Mouse (Mus musculus): ENCODE results near the gene Tspyl2. TPM values are rescaled to one million over a fixed set of nuclear protein-coding genes. Genes with fewer than 3 reads are reported as not detected.

Gene Tspyl2
- 13.1 and 18.0 TPM in 2 replicates for polyA plus RNA-seq (2012; ENCODE audit: insufficient read depth, low replicate concordance)

DNA sequence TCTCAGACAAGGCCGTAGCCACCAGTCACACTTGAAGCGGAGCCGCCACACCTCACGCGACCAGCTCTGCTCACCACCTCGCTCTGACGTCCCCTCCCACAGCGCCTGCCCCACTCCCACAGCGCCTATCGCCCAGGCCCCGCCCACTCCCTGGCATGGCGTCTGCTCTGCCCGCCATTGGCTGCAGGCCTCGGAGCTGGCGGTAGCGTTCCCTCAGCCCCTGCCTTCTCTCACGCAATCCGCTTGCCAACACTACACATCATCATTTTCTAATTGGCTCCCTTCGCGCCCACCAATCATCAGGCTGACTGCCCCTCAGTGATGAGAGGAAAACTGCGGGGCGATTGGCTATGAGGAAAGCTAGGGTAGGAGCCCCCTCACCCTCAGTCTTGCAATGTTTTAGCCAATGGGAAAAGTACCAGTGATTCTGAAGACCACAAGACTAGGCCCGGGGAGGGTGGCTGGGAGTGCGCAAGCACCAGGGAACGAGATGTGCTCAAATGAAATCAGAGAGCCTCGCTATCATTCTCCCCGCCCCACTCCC is at the start of gene Tspyl2:
Gene Tspyl2 (minus strand): TSS at position 68 of the 544 bp plus-strand sequence.
- TF ChIP-seq GATA1 (IDR thresholded peaks at IDR 0.05; ENCODE audit: borderline replicate concordance, low read length) (no peak), FLI1 (IDR thresholded peaks at IDR 0.05; ENCODE audit: low read length) (no peak)
- H3K36me3 ChIP-seq (replicated peaks; ENCODE audit: low read length): peaks cover 29% of the 10 kb centered on the region
- H3K4me3 ChIP-seq (replicated peaks): peak within 1 kb of the TSS; percentile 94
- H3K27me3 ChIP-seq (replicated peaks): peaks cover 25% of the 10 kb centered on the region
- H3K4me1 ChIP-seq: peaks cover 14% of the 10 kb centered on the region
- H3K9me3 ChIP-seq: no peaks in the 10 kb centered on the region

DNA sequence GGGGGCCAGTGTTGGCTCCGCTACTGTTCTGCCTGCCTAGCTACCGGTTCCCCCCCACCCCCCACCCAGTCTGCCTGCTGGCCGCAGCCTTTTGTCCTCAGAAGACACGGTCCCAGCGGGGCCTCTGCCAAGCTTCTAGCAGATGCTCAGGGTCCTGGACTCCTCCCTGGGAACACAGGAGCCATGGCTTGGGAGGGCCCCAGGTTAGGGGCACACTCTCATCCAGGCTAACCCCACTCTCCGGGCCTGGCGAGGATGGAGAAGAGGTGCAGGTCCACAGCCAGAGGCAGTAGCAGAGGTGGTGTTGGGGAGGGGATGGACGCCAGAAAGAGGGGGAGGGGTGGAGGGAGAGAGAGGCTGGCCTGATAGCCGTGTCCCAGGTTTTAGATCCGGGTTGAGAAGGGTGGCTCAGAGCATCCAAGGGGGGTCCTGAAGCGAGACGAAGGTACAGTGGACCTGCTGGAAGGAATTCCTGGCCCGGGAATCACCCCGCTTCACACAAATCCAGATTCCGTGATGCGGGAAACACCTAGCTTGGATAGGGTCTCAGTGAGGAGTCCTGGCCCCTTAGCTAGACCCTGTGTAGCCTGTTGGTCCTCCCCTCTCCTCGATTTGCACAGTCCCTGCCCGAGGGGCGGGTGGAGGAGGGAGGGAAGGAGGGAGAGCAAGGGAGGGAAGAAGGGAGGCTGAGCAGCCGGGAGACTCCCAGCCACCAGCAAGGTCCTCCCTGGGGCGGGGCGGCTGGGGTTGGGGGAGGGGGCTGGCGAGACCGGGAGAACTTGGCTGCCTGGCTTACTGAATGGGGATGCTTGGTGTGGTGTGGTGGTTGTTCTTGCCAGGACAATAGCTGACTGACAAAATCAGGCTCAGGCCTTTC is 26.4 kb upstream of the Tspyl2 start, which contains the start of gene Gpr173:
Gene Gpr173 (minus strand): TSS at position 308 of the 877 bp plus-strand sequence.
- TF ChIP-seq FLI1 (IDR thresholded peaks at IDR 0.05; ENCODE audit: low read length) (no peak), GATA1 (IDR thresholded peaks at IDR 0.05; ENCODE audit: borderline replicate concordance, low read length) (no peak)
- Histone ChIP-seq H3K4me1 (no peaks in the 10 kb centered on the region), H3K36me3 (replicated peaks; ENCODE audit: low read length) (no peaks in the 10 kb centered on the region), H3K27me3 (replicated peaks) (peaks cover 36% of the 10 kb centered on the region), H3K4me3 (replicated peaks) (no peak within 1 kb of the TSS), H3K9me3 (no peaks in the 10 kb centered on the region)

DNA sequence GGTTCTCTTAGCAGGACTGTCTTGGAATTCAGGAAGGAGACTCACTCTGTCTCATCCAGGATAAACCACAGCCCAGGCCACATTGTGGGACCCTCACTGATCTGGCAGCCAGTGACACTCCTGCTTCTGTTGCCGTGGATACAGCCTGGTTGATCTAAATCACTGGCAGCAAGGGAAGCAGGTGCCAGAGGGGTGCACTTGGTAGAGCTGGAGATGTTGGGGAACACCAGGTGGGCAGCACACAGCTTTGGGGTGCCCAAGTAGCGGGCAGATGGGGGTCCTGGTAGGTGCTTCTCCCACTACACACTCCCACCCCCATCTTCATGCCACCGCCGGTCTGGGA is 25.8 kb upstream of the Tspyl2 start:
- TF ChIP-seq GATA1 (IDR thresholded peaks at IDR 0.05; ENCODE audit: borderline replicate concordance, low read length): no peak
- no peak for TF ChIP-seq FLI1 (IDR thresholded peaks at IDR 0.05; ENCODE audit: low read length)
- H3K9me3 ChIP-seq: no peaks in the 10 kb centered on the region
- H3K4me1 ChIP-seq: no peaks in the 10 kb centered on the region
- no peaks in the 10 kb centered on the region for H3K36me3 ChIP-seq (replicated peaks; ENCODE audit: low read length)
- H3K27me3 ChIP-seq (replicated peaks): peaks cover 39% of the 10 kb centered on the region
- H3K4me3 ChIP-seq (replicated peaks): no peak overlapping the region

DNA sequence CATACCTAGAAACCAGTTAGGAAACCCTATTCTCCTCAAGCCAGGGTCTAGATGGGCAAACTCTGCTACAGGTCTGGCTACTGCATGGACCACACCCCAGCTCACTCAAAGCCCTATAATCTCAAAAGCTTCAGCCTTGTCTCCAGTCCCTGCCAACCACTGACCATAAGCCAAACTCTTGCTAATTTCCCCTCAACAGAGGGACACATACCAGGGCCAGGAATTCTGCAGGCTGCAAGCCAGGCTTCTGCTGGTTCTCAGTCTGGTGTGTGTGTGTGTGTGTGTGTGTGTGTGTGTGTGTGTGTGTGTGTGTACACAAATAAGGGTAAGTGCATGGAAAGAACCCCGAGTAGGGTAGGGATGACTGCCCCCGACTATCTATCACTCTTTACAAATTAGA is 24.2 kb upstream of the Tspyl2 start:
- no peaks in the 10 kb centered on the region for H3K36me3 ChIP-seq (replicated peaks; ENCODE audit: low read length)
- H3K27me3 ChIP-seq (replicated peaks): peaks cover 39% of the 10 kb centered on the region
- H3K4me3 ChIP-seq (replicated peaks): no peak overlapping the region
- H3K4me1 ChIP-seq: no peaks in the 10 kb centered on the region
- TF ChIP-seq FLI1 (IDR thresholded peaks at IDR 0.05; ENCODE audit: low read length) (no peak), GATA1 (IDR thresholded peaks at IDR 0.05; ENCODE audit: borderline replicate concordance, low read length) (no peak)
- H3K9me3 ChIP-seq: no peaks in the 10 kb centered on the region

DNA sequence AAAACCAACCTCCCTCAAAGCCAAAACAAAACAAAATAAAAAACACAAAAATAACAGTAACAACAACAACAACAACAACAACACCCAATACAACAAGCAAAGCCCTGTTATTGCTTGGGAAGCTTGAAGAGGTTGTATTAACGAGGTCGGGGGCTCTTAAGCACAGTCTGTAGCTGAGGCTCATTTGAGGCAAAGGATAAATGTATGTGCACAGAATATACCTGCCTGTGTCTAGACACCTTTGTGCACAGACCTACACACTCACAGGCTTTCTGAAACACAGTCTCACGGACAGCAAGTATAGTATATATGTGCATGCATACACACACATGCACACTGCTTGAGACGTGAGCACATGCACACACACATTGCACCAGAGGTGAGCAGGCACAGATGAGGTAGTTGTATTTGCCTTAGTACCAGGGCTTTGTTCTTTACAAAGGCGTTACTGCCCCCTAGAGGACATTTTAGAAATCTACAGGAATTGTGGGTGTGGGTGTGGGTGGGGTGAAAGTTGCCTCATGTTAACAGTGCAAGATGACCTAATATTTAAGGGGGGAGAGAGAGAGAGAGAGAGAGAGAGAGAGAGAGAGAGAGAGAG is 10.4 kb upstream of the Tspyl2 start:
- H3K4me1 ChIP-seq: peaks cover 15% of the 10 kb centered on the region
- H3K27me3 ChIP-seq (replicated peaks): peaks cover 4% of the 10 kb centered on the region
- no peaks in the 10 kb centered on the region for H3K36me3 ChIP-seq (replicated peaks; ENCODE audit: low read length)
- no peaks in the 10 kb centered on the region for H3K9me3 ChIP-seq
- TF ChIP-seq FLI1 (IDR thresholded peaks at IDR 0.05; ENCODE audit: low read length) (no peak), GATA1 (IDR thresholded peaks at IDR 0.05; ENCODE audit: borderline replicate concordance, low read length) (no peak)
- peak overlapping the region; percentile 53 for H3K4me3 ChIP-seq (replicated peaks)

DNA sequence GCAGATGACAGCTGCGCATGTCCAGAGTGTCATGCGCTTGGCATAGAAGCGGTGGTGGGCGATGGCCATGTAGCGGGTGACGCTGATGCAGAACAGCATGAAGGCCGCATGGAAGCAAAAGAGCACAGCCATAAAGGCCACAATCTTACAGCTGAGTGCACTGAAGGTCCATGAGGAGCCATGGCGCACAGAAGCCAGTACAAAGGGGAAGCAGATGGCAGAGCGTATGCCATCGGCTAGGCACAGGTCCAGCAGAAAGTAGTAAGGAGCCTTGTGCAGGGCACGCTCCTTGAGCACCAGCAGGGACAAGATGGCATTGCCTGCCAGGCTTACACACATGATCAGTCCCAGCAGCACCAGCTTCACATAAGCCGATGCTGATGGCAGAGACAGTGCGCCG is 4.8 kb upstream of the Tspyl2 start:
- Histone ChIP-seq H3K4me1 (peaks cover 12% of the 10 kb centered on the region), H3K27me3 (replicated peaks) (peaks cover 28% of the 10 kb centered on the region), H3K4me3 (replicated peaks) (no peak overlapping the region), H3K36me3 (replicated peaks; ENCODE audit: low read length) (no peaks in the 10 kb centered on the region), H3K9me3 (no peaks in the 10 kb centered on the region)
- TF ChIP-seq FLI1 (IDR thresholded peaks at IDR 0.05; ENCODE audit: low read length) (no peak), GATA1 (IDR thresholded peaks at IDR 0.05; ENCODE audit: borderline replicate concordance, low read length) (no peak)

DNA sequence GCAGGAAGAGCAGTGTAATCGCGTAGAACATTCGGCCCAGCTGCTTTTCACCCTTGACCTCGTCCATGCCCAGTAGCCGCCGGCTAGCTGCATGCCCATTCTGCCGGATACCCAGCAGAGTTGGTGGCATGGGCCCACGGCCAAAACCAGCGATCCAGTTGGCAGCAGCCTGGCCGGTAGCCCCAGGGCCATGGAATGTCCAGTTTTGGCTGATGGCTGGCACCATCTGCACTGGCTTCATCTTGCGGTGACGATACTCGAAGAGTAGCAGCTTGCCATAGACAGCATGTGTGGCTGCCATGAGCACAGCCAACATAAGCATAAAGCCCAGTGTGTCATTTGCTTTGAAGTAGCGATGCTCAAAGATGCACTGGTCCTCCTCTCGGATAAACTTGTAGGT is 4.4 kb upstream of the Tspyl2 start:
- TF ChIP-seq FLI1 (IDR thresholded peaks at IDR 0.05; ENCODE audit: low read length): no peak
- no peak for TF ChIP-seq GATA1 (IDR thresholded peaks at IDR 0.05; ENCODE audit: borderline replicate concordance, low read length)
- H3K27me3 ChIP-seq (replicated peaks): peaks cover 28% of the 10 kb centered on the region
- no peaks in the 10 kb centered on the region for H3K9me3 ChIP-seq
- H3K4me3 ChIP-seq (replicated peaks): no peak overlapping the region
- H3K4me1 ChIP-seq: peaks cover 14% of the 10 kb centered on the region
- H3K36me3 ChIP-seq (replicated peaks; ENCODE audit: low read length): no peaks in the 10 kb centered on the region

DNA sequence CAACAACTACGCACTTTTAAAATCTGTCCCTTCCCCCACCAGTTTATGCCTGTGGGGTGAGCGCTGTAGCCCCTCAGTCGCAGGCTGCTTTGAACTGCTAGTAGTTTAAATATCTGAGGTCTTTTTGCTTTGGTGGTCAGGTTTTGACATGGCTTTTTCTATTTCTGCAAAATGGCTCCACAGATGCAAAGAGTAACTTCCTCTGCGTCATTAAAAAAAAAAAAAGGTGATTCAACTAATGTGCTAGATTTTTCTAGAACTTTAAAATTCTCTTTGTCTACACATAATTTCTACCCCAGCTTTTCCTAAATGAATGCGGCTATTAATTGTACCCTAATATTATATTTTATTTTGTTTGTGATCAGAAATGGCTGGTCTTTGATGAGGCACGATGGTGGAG is 678 bp upstream of the Tspyl2 start:
- Histone ChIP-seq H3K4me3 (replicated peaks) (peak overlapping the region; percentile 94), H3K27me3 (replicated peaks) (peaks cover 26% of the 10 kb centered on the region), H3K36me3 (replicated peaks; ENCODE audit: low read length) (peaks cover 27% of the 10 kb centered on the region), H3K9me3 (no peaks in the 10 kb centered on the region), H3K4me1 (peaks cover 9% of the 10 kb centered on the region)
- TF ChIP-seq GATA1 (IDR thresholded peaks at IDR 0.05; ENCODE audit: borderline replicate concordance, low read length) (no peak), FLI1 (IDR thresholded peaks at IDR 0.05; ENCODE audit: low read length) (no peak)

DNA sequence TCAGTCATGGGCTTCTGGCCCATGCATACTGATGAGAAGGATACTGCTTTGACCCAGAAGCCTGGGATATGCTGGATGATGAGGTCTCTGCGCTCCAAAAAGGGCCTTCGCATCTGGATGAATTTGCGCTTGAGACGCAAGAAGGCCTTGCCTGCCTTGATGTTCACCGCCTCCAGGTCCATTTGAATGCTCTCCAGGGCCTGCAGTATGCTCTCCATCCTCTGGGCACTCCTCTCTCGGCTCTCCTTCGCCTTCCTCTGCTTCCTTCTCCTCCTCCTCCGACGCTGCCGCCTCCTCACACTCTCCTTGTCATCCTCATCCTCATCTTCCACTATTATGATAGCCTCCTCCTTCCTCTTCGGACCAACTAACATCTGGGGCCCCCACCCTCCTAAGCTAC is 729 bp downstream of the Tspyl2 start:
- Histone ChIP-seq H3K36me3 (replicated peaks; ENCODE audit: low read length) (peaks cover 29% of the 10 kb centered on the region), H3K4me1 (peaks cover 21% of the 10 kb centered on the region), H3K27me3 (replicated peaks) (peaks cover 18% of the 10 kb centered on the region), H3K4me3 (replicated peaks) (peak overlapping the region; percentile 89), H3K9me3 (no peaks in the 10 kb centered on the region)
- TF ChIP-seq GATA1 (IDR thresholded peaks at IDR 0.05; ENCODE audit: borderline replicate concordance, low read length): no peak
- TF ChIP-seq FLI1 (IDR thresholded peaks at IDR 0.05; ENCODE audit: low read length): no peak

All from megakaryocyte, embryonic 14.5 days (primary cell).